8 mouse cellular contexts compared by ENCODE assay signal in the genomic region with DNA sequence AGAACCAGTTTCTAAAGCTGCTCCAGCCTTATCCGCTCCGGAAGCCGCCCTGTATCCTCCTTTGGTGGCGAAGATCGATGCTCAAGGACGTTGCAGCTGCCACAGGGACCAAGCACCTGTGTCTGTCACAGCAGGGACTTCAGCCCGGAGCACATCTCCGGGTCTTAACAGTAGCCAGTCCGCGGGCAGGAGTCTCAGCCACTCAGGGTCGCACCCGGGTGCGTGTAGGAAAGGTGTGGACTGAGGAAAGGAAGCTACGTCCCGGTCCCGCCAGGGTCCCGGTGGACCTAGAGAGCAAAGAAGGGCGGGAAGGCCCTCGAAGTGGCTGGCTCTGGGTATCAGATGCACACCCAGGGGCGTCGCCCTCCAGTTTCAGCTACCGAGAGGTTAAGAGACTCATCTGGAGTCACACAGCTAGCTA. TPM values are rescaled to one million over a fixed set of nuclear protein-coding genes. Genes with fewer than 3 reads are reported as not detected.
A peak's percentile ranks its signal among the peaks of the same experiment; 100 is the strongest.
DNase-seq lines count a peak whose midpoint lies in the region; ATAC-seq lines count a peak whose summit lies in the region.

No protein-coding gene starts in this region.

- no peaks in the 10 kb centered on the region for H3K9me3 ChIP-seq in forebrain, embryonic 15.5 days
- H3K9me3 ChIP-seq in limb, embryonic 10.5 days (replicated peaks) = no peaks in the 10 kb centered on the region

- H3K36me3 ChIP-seq in forebrain, embryonic 15.5 days = no peaks in the 10 kb centered on the region
- no peaks in the 10 kb centered on the region for H3K36me3 ChIP-seq in limb, embryonic 10.5 days

- peak overlapping the region; percentile 47 for H3K4me3 ChIP-seq in forebrain, embryonic 15.5 days
- peak overlapping the region; percentile 55 for H3K4me3 ChIP-seq in limb, embryonic 10.5 days

- DNase-seq in B cell, adult 2 months = peak; percentile 73 to 75
- DNase-seq in adrenal gland, postnatal 14 days = peak; percentile 87
- DNase-seq in limb, embryonic 10.5 days (ENCODE audit: low spot score) = peak; percentile 84
- peak; percentile 71 for DNase-seq in skeletal muscle tissue, adult 2 months (ENCODE audit: low read depth, low spot score)
- DNase-seq in urinary bladder, postnatal 36 days (ENCODE audit: low spot score in 2 of 2) = peak; percentile 49 to 62

- peaks cover 21% of the 10 kb centered on the region for H3K4me1 ChIP-seq in forebrain, embryonic 15.5 days
- peaks cover 40% of the 10 kb centered on the region for H3K4me1 ChIP-seq in limb, embryonic 10.5 days

- no peak overlapping the region for H3K27ac ChIP-seq in forebrain, embryonic 15.5 days (replicated peaks)
- H3K27ac ChIP-seq in limb, embryonic 10.5 days = peak overlapping the region; percentile 80

- peak overlapping the region; percentile 49 for H3K4me2 ChIP-seq in forebrain, embryonic 15.5 days (replicated peaks)

- H3K27me3 ChIP-seq in forebrain, embryonic 15.5 days = peaks cover 65% of the 10 kb centered on the region
- peaks cover 84% of the 10 kb centered on the region for H3K27me3 ChIP-seq in limb, embryonic 10.5 days (ENCODE audit: low read depth, poor library complexity, severe bottlenecking)

- ATAC-seq in forebrain, embryonic 15.5 days (replicated peaks) = peak; percentile 36
- peak; percentile 69 to 70 for ATAC-seq in hematopoietic stem cell, adult 5-6 weeks (replicated peaks in 1 of 2; ENCODE audit: insufficient read depth in 1 of 2, low FRiP score in 2 of 2, low TSS enrichment in 1 of 2, low read depth in 1 of 2, poor library complexity in 2 of 2, severe bottlenecking in 2 of 2)
- ATAC-seq in megakaryocyte-erythroid progenitor cell, adult 5-6 weeks (replicated peaks; ENCODE audit: low FRiP score, low TSS enrichment, poor library complexity, severe bottlenecking) = peak; percentile 58

- H3K9ac ChIP-seq in forebrain, embryonic 15.5 days (replicated peaks) = peak overlapping the region; percentile 13; the same call in 1 of the 2 replicates

- WGBS in forebrain, embryonic 15.5 days = 0% methylated on average over 22 of the region's 22 CpGs
- under 1% methylated on average over 22 of the region's 22 CpGs for WGBS in limb, embryonic 10.5 days

RNA-seq across cellular contexts. Expression of gene Pde8a, which starts 1.1 kb away (rescaled TPM):
- 33.3 and 38.6 TPM in 2 replicates for total RNA-seq in adrenal gland, postnatal 14 days (2021)
- 1.6 and 2.2 TPM in 2 replicates for polyA plus RNA-seq in forebrain, embryonic 15.5 days (2015; fragmentation: Nextera tagmentation; extraction: Ambion mirVana)
- 3.8 and 7.7 TPM in 2 replicates for total RNA-seq in hematopoietic stem cell, adult 5-6 weeks (2017)
- polyA plus RNA-seq in limb, embryonic 10.5 days (2016; fragmentation: Nextera tagmentation; extraction: Ambion mirVana) = 3.2 and 3.3 TPM in 2 replicates
- total RNA-seq in megakaryocyte-erythroid progenitor cell, adult 5-6 weeks (2014; fragmentation: Nextera tagmentation) = 0.33 and 1.0 TPM in 2 replicates
- total RNA-seq in megakaryocyte-erythroid progenitor cell, adult 5-6 weeks (2017) = 0.23 and 0.94 TPM in 2 replicates
